Mouse (Mus musculus): ENCODE data around the gene Olfr1331. TPM values are rescaled to one million over a fixed set of nuclear protein-coding genes. Genes with fewer than 3 reads are reported as not detected.
"Not testable (repeated sequence)": the region's sequence is repeated elsewhere in the genome, so short reads cannot be mapped to it uniquely, and the experiment has no call there.

Olfr1331 gene
- polyA plus RNA-seq (2014; fragmentation: Nextera tagmentation; extraction: Ambion mirVana) = not detected in 2 replicates

GRCm38 (mm10) chr4:118864349-118864748 is at the start of gene Olfr1331:
Olfr1331 (plus strand) TSS chr4:118864649.
- ATAC-seq (ENCODE audit: insufficient number of reproducible peaks, low FRiP score, low TSS enrichment, low read depth) (no peak), DNase-seq (ENCODE audit: low spot score) (no peak)
- WGBS = 92% methylated on average over 1 of the region's 1 CpGs
- Histone ChIP-seq H3K9ac (ENCODE audit: low read length) (no peak within 1 kb of the TSS), H3K27ac (replicated peaks; ENCODE audit: low read depth, low read length) (no peak within 1 kb of the TSS), H3K4me3 (ENCODE audit: low read depth, low read length) (no peak within 1 kb of the TSS), H3K36me3 (ENCODE audit: control insufficient read depth, insufficient read depth, low read length) (no peaks in the 10 kb centered on the region), H3K4me2 (ENCODE audit: low read depth, severe bottlenecking) (no peak within 1 kb of the TSS), H3K9me3 (ENCODE audit: control insufficient read depth, low read length) (no peaks in the 10 kb centered on the region), H3K4me1 (ENCODE audit: control insufficient read depth, insufficient read depth, low read length) (no peaks in the 10 kb centered on the region), H3K27me3 (ENCODE audit: control insufficient read depth, insufficient read depth, low read length) (no peaks in the 10 kb centered on the region)

DNA sequence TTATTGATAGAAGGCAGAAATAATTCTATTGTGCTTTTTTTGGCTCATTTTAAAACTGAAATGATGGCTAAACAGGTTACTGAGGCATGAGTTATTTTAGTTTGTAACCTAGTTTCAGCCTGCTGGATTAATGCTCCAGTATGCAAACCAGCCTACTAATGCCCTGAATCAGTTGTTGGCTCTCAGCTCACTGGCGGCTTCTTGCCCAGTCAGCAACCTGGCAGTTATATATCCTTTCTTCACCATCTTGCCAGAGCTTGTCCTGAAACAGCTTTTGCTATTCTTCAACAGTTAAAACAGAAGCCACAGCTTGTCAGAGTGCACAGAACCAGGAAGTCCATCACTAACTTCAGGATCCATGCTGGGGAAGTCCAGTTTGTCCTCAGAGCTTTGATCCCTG is 45.5 kb upstream of the Olfr1331 start:
- Histone ChIP-seq H3K9ac (ENCODE audit: low read length) (no peak overlapping the region), H3K4me1 (ENCODE audit: control insufficient read depth, insufficient read depth, low read length) (no peaks in the 10 kb centered on the region), H3K27me3 (ENCODE audit: control insufficient read depth, insufficient read depth, low read length) (no peaks in the 10 kb centered on the region), H3K9me3 (ENCODE audit: control insufficient read depth, low read length) (no peaks in the 10 kb centered on the region), H3K4me3 (ENCODE audit: low read depth, low read length) (no peak overlapping the region), H3K27ac (replicated peaks; ENCODE audit: low read depth, low read length) (no peak overlapping the region), H3K36me3 (ENCODE audit: control insufficient read depth, insufficient read depth, low read length) (no peaks in the 10 kb centered on the region), H3K4me2 (ENCODE audit: low read depth, severe bottlenecking) (no peak overlapping the region)
- DNase-seq (ENCODE audit: low spot score) (no peak), ATAC-seq (ENCODE audit: insufficient number of reproducible peaks, low FRiP score, low TSS enrichment, low read depth) (no peak)
- 95% methylated on average over 1 of the region's 1 CpGs for WGBS

- Histone ChIP-seq H3K4me2 (ENCODE audit: low read depth, severe bottlenecking) (no peak within 1 kb of the TSS), H3K9ac (ENCODE audit: low read length) (no peak within 1 kb of the TSS), H3K27me3 (ENCODE audit: control insufficient read depth, insufficient read depth, low read length) (no peaks in the 10 kb centered on the region), H3K36me3 (ENCODE audit: control insufficient read depth, insufficient read depth, low read length) (no peaks in the 10 kb centered on the region), H3K4me1 (ENCODE audit: control insufficient read depth, insufficient read depth, low read length) (no peaks in the 10 kb centered on the region), H3K4me3 (ENCODE audit: low read depth, low read length) (no peak within 1 kb of the TSS), H3K27ac (replicated peaks; ENCODE audit: low read depth, low read length) (no peak within 1 kb of the TSS), H3K9me3 (ENCODE audit: control insufficient read depth, low read length) (no peaks in the 10 kb centered on the region)
- ATAC-seq (ENCODE audit: insufficient number of reproducible peaks, low FRiP score, low TSS enrichment, low read depth) = no peak
- WGBS = 93% methylated on average over 1 of the region's 1 CpGs
- DNase-seq (ENCODE audit: low spot score) = no peak
These were observed 28.3 kb upstream of the Olfr1331 start, which contains the start of gene Olfr1333 for GRCm38 (mm10) chr4:118836179-118836578. Olfr1333 (minus strand) TSS chr4:118836279.

GRCm38 (mm10) chr4:118861791-118862190 is 2.7 kb upstream of the Olfr1331 start:
- no peak for ATAC-seq (ENCODE audit: insufficient number of reproducible peaks, low FRiP score, low TSS enrichment, low read depth)
- DNase-seq (ENCODE audit: low spot score) = no peak
- H3K4me2 ChIP-seq (ENCODE audit: low read depth, severe bottlenecking) = no peak overlapping the region
- WGBS = 83% methylated on average over 1 of the region's 1 CpGs
- H3K4me3 ChIP-seq (ENCODE audit: low read depth, low read length) = no peak overlapping the region
- H3K27me3 ChIP-seq (ENCODE audit: control insufficient read depth, insufficient read depth, low read length) = no peaks in the 10 kb centered on the region
- H3K36me3 ChIP-seq (ENCODE audit: control insufficient read depth, insufficient read depth, low read length) = no peaks in the 10 kb centered on the region
- no peak overlapping the region for H3K27ac ChIP-seq (replicated peaks; ENCODE audit: low read depth, low read length)
- H3K9me3 ChIP-seq (ENCODE audit: control insufficient read depth, low read length) = no peaks in the 10 kb centered on the region
- no peak overlapping the region for H3K9ac ChIP-seq (ENCODE audit: low read length)
- no peaks in the 10 kb centered on the region for H3K4me1 ChIP-seq (ENCODE audit: control insufficient read depth, insufficient read depth, low read length)

DNA sequence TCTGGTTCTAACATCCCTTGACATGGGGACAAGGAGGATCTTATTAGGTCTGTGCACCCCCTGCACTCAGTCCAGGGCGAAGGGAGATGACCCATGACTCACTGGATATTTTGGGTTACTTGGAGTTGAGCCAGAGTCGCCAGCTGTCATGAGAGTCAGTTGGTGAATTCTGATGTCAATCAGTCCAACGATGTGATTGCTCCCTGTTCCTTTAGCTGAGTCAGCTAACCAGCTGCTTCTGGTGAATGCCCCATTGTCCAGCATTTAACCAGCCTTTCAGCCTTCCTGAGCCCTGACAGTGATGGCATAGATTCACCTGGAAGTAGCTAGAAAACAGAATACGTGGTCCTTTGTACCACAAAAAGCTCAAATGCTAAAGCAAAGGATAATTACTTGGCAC is 1.7 kb upstream of the Olfr1331 start:
- no peaks in the 10 kb centered on the region for H3K9me3 ChIP-seq (ENCODE audit: control insufficient read depth, low read length)
- no peak overlapping the region for H3K4me2 ChIP-seq (ENCODE audit: low read depth, severe bottlenecking)
- no peak for DNase-seq (ENCODE audit: low spot score)
- no peaks in the 10 kb centered on the region for H3K27me3 ChIP-seq (ENCODE audit: control insufficient read depth, insufficient read depth, low read length)
- WGBS = 78% methylated on average over 4 of the region's 4 CpGs
- H3K4me3 ChIP-seq (ENCODE audit: low read depth, low read length) = no peak overlapping the region
- H3K4me1 ChIP-seq (ENCODE audit: control insufficient read depth, insufficient read depth, low read length) = no peaks in the 10 kb centered on the region
- no peak overlapping the region for H3K9ac ChIP-seq (ENCODE audit: low read length)
- no peak for ATAC-seq (ENCODE audit: insufficient number of reproducible peaks, low FRiP score, low TSS enrichment, low read depth)
- H3K27ac ChIP-seq (replicated peaks; ENCODE audit: low read depth, low read length) = no peak overlapping the region
- H3K36me3 ChIP-seq (ENCODE audit: control insufficient read depth, insufficient read depth, low read length) = no peaks in the 10 kb centered on the region

GRCm38 (mm10) chr4:118867566-118867965 is 3.1 kb downstream of the Olfr1331 start:
- DNase-seq (ENCODE audit: low spot score) (no peak), ATAC-seq (ENCODE audit: insufficient number of reproducible peaks, low FRiP score, low TSS enrichment, low read depth) (no peak)
- no peaks in the 10 kb centered on the region for H3K27me3 ChIP-seq (ENCODE audit: control insufficient read depth, insufficient read depth, low read length)
- no peaks in the 10 kb centered on the region for H3K36me3 ChIP-seq (ENCODE audit: control insufficient read depth, insufficient read depth, low read length)
- no peak overlapping the region for H3K27ac ChIP-seq (replicated peaks; ENCODE audit: low read depth, low read length)
- H3K9ac ChIP-seq (ENCODE audit: low read length) = no peak overlapping the region
- no peak overlapping the region for H3K4me3 ChIP-seq (ENCODE audit: low read depth, low read length)
- H3K4me2 ChIP-seq (ENCODE audit: low read depth, severe bottlenecking) = no peak overlapping the region
- H3K9me3 ChIP-seq (ENCODE audit: control insufficient read depth, low read length) = no peaks in the 10 kb centered on the region
- no peaks in the 10 kb centered on the region for H3K4me1 ChIP-seq (ENCODE audit: control insufficient read depth, insufficient read depth, low read length)

DNA sequence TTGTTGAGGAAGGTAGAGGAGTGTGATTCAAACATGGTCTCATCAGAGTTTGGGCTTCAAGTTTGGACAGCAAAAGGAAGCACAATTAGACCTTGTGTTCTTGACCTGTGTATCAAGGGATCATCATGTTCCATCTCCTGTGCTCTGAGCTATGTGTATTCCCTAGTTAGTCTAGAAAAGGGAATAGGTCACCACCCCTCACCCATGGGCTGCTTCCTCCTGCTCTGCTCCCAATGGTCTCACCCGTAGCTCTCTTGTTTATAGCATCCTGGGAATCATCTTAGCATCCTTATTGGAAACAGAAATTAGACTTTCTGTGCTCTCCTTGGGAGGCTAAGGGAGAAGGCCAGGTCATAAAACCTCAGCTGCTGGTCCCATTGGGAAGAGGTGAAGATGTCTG is 23.8 kb downstream of the Olfr1331 start, which contains the start of gene Olfr1330:
Olfr1330 (plus strand) TSS at position 301 of the 400 bp plus-strand sequence.
- WGBS = 83% methylated on average over 1 of the region's 1 CpGs
- Histone ChIP-seq H3K4me3 (ENCODE audit: low read depth, low read length) (no peak within 1 kb of the TSS), H3K4me1 (ENCODE audit: control insufficient read depth, insufficient read depth, low read length) (no peaks in the 10 kb centered on the region), H3K36me3 (ENCODE audit: control insufficient read depth, insufficient read depth, low read length) (no peaks in the 10 kb centered on the region), H3K4me2 (ENCODE audit: low read depth, severe bottlenecking) (no peak within 1 kb of the TSS), H3K9ac (ENCODE audit: low read length) (no peak within 1 kb of the TSS), H3K9me3 (ENCODE audit: control insufficient read depth, low read length) (no peaks in the 10 kb centered on the region), H3K27ac (replicated peaks; ENCODE audit: low read depth, low read length) (no peak within 1 kb of the TSS), H3K27me3 (ENCODE audit: control insufficient read depth, insufficient read depth, low read length) (no peaks in the 10 kb centered on the region)
- DNase-seq (ENCODE audit: low spot score) (no peak), ATAC-seq (ENCODE audit: insufficient number of reproducible peaks, low FRiP score, low TSS enrichment, low read depth) (no peak)

DNA sequence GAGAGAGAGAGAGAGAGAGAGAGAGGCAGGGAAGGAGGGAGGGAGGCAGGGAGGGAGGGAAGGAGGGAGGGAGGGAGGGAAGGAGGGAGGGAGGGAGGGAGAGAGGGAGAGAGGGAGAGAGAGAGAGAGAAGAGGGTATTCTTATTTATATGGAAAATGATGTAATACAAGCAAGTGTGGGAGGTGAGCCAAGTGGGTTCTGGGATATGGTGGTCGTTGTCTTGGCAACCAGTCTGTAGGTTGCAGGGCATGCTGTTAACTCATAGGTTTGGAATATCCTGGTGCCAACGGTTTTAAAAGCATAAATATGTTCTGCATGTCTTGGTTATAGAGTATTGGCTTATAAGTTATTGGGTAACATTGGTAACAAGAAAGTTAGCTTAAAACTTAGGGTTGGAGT is 37.5 kb downstream of the Olfr1331 start:
- DNase-seq (ENCODE audit: low spot score) = no peak

DNA sequence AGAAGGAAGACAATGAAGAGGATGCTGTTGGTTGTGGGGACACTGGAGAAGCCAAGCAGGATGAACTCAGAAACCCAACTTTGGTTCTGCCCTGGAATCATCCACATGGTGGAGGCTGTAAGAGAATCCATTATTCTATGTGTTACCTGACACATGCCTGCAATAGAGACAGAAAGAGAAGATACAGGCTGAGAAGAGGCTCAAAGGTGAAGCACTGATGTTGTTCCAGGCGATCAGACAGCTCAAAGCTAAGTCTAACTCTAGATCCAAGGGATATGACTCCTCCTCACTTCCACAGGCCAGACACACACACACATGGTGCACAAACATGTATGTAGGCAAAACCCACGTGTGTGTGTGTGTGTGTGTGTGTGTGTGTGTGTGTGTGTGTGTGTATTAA is 52.9 kb downstream of the Olfr1331 start, which contains the start of gene Olfr1329:
Olfr1329 (minus strand) TSS at position 101 of the 400 bp plus-strand sequence.
- H3K9ac ChIP-seq (ENCODE audit: low read length); H3K27me3 ChIP-seq (ENCODE audit: control insufficient read depth, insufficient read depth, low read length); H3K4me2 ChIP-seq (ENCODE audit: low read depth, severe bottlenecking); H3K4me3 ChIP-seq (ENCODE audit: low read depth, low read length); H3K9me3 ChIP-seq (ENCODE audit: control insufficient read depth, low read length); ATAC-seq (ENCODE audit: insufficient number of reproducible peaks, low FRiP score, low TSS enrichment, low read depth); H3K36me3 ChIP-seq (ENCODE audit: control insufficient read depth, insufficient read depth, low read length); H3K27ac ChIP-seq (replicated peaks; ENCODE audit: low read depth, low read length); DNase-seq (ENCODE audit: low spot score); H3K4me1 ChIP-seq (ENCODE audit: control insufficient read depth, insufficient read depth, low read length): not testable (repeated sequence)
- 75% methylated on average over 2 of the region's 2 CpGs for WGBS

More for the DNA sequence above, 37.5 kb downstream of the Olfr1331 start:
- Histone ChIP-seq H3K27me3 (ENCODE audit: control insufficient read depth, insufficient read depth, low read length) (no peaks in the 10 kb centered on the region), H3K4me2 (ENCODE audit: low read depth, severe bottlenecking) (no peak overlapping the region), H3K9ac (ENCODE audit: low read length) (no peak overlapping the region), H3K4me3 (ENCODE audit: low read depth, low read length) (no peak overlapping the region), H3K36me3 (ENCODE audit: control insufficient read depth, insufficient read depth, low read length) (no peaks in the 10 kb centered on the region), H3K4me1 (ENCODE audit: control insufficient read depth, insufficient read depth, low read length) (no peaks in the 10 kb centered on the region), H3K9me3 (ENCODE audit: control insufficient read depth, low read length) (no peaks in the 10 kb centered on the region), H3K27ac (replicated peaks; ENCODE audit: low read depth, low read length) (no peak overlapping the region)
- WGBS = 65% methylated on average over 2 of the region's 2 CpGs
- no peak for ATAC-seq (ENCODE audit: insufficient number of reproducible peaks, low FRiP score, low TSS enrichment, low read depth)
